Mouse (Mus musculus): ENCODE measurements around the gene Sdc1.

Sdc1 gene

GRCm38 (mm10) chr12:8770946-8771843 is at the start of gene Sdc1:
Gene Sdc1, plus strand, starts transcription at chr12:8771323.
- peak; percentile 81 for DNase-seq (ENCODE audit: low spot score)

GRCm38 (mm10) chr12:8726890-8727289 is 44.2 kb upstream of the Sdc1 start:
- DNase-seq (ENCODE audit: low spot score): no peak

GRCm38 (mm10) chr12:8728739-8729138 is 42.4 kb upstream of the Sdc1 start:
- no peak for DNase-seq (ENCODE audit: low spot score)

GRCm38 (mm10) chr12:8753654-8754053 is 17.5 kb upstream of the Sdc1 start:
- no peak for DNase-seq (ENCODE audit: low spot score)

- no peak for DNase-seq (ENCODE audit: low spot score)
Observed at GRCm38 (mm10) chr12:8754116-8754515, 17.0 kb upstream of the Sdc1 start.

GRCm38 (mm10) chr12:8758029-8758428 is 13.1 kb upstream of the Sdc1 start:
- no peak for DNase-seq (ENCODE audit: low spot score)

GRCm38 (mm10) chr12:8759115-8759514 is 12.0 kb upstream of the Sdc1 start:
- DNase-seq (ENCODE audit: low spot score): no peak

GRCm38 (mm10) chr12:8759779-8760178 is 11.3 kb upstream of the Sdc1 start:
- DNase-seq (ENCODE audit: low spot score): no peak

- no peak for DNase-seq (ENCODE audit: low spot score)
Observed at GRCm38 (mm10) chr12:8760561-8760960, 10.6 kb upstream of the Sdc1 start.

- no peak for DNase-seq (ENCODE audit: low spot score)
Observed at GRCm38 (mm10) chr12:8761058-8761457, 10.1 kb upstream of the Sdc1 start.

GRCm38 (mm10) chr12:8762667-8763066 is 8.5 kb upstream of the Sdc1 start:
- no peak for DNase-seq (ENCODE audit: low spot score)

GRCm38 (mm10) chr12:8764221-8764930 is 6.7 kb upstream of the Sdc1 start:
- DNase-seq (ENCODE audit: low spot score): no peak

GRCm38 (mm10) chr12:8771844-8772380 is 789 bp downstream of the Sdc1 start:
- no peak for DNase-seq (ENCODE audit: low spot score)

GRCm38 (mm10) chr12:8772451-8773143 is 1.5 kb downstream of the Sdc1 start:
- peak; percentile 58 for DNase-seq (ENCODE audit: low spot score)

- DNase-seq (ENCODE audit: low spot score): no peak
Observed at GRCm38 (mm10) chr12:8773336-8773735, 2.2 kb downstream of the Sdc1 start.

- DNase-seq (ENCODE audit: low spot score): no peak
Observed at GRCm38 (mm10) chr12:8774183-8774582, 3.1 kb downstream of the Sdc1 start.

GRCm38 (mm10) chr12:8776206-8776605 is 5.1 kb downstream of the Sdc1 start:
- DNase-seq (ENCODE audit: low spot score): no peak

- no peak for DNase-seq (ENCODE audit: low spot score)
Observed at GRCm38 (mm10) chr12:8776741-8777140, 5.6 kb downstream of the Sdc1 start.

GRCm38 (mm10) chr12:8778106-8778505 is 7.0 kb downstream of the Sdc1 start:
- no peak for DNase-seq (ENCODE audit: low spot score)

- no peak for DNase-seq (ENCODE audit: low spot score)
Observed at GRCm38 (mm10) chr12:8779851-8780250, 8.7 kb downstream of the Sdc1 start.

- no peak for DNase-seq (ENCODE audit: low spot score)
Observed at GRCm38 (mm10) chr12:8781121-8781520, 10.0 kb downstream of the Sdc1 start.

GRCm38 (mm10) chr12:8781681-8782378 is 10.7 kb downstream of the Sdc1 start:
- peak; percentile 81 for DNase-seq (ENCODE audit: low spot score)
